Mouse (Mus musculus) megakaryocyte, embryonic 14.5 days (primary cell): ENCODE measurements around the gene Bag3.

Experiments
- FLI1 ChIP-seq: IDR thresholded peaks from 2 replicates; pipeline ENCODE4 v1.6.1; 2012; ENCODE audit warnings: low read length, inconsistent platforms, mixed read lengths
- GATA1 ChIP-seq: IDR thresholded peaks from 3 replicates; pipeline ENCODE4 v1.6.1; 2012; ENCODE audit warnings: mixed read lengths, low read length, inconsistent platforms, borderline replicate concordance

DNA sequence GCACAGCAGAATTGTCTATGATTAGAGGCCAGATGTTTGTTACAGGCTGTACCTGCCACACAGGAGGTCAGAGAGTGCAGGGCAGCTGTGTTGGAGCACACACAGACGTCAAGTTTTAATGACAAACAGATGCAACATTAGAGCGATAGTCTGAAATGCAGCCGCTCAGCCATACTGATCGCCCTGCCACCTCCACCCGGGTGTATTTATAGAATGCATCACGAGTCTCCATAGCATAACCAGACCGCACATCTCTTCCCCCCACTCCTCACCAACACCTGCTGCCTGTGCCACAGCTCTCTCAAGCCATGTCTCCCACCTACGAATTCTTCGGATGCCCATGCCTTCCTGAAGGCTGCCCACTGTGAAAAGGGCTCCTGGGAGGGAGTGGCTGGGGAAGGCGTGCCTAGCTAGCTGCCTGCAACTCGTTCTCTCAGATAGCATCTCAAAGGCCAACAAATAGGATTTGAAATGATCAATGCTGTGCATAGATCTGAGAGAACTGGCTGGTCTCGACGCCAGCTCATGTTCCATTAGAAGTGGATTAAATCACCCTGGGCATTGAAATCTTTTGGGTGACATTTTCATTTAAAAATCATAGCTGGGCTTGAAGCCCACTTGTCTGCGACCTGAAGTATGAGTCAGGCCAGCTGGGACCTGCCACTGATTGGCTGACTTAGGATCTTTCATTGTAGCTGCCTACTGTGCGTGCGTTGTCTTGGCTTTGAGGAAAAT lies 3.9 kb upstream of the Bag3 start:
- TF ChIP-seq GATA1, result no peak
- TF ChIP-seq FLI1, result no peak
